Mouse (Mus musculus): ENCODE results near the gene Mex3a.

DNA sequence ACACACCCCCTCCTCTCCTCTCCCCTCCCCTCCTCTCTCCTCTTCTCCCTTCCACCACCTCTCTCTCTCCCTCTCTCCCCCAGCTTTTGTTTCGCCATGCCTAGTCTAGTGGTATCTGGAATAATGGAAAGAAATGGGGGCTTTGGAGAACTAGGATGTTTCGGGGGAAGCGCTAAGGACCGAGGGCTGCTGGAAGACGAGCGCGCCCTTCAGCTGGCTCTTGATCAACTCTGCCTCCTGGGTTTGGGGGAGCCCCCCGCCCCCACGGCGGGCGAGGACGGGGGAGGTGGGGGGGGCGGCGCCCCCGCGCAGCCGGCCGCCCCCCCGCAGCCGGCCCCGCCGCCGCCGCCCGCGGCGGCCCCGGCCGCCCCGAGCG lies at the start of gene Mex3a:
- no peak for TF ChIP-seq POLR2A (IDR thresholded peaks at IDR 0.05; ENCODE audit: borderline replicate concordance, insufficient read depth, low read length)
- TF ChIP-seq CTCF (IDR thresholded peaks at IDR 0.05; ENCODE audit: borderline replicate concordance, insufficient read depth, low read depth, low read length): no peak

Measured in cerebellum, adult 2 months (tissue).